Mouse (Mus musculus): ENCODE data around the gene Mob1a. TPM values are rescaled to one million over a fixed set of nuclear protein-coding genes. Genes with fewer than 3 reads are reported as not detected.

The Mob1a gene
- total RNA-seq (2021) = 10 to 100 TPM; 20.0 to 20.2 TPM

DNA sequence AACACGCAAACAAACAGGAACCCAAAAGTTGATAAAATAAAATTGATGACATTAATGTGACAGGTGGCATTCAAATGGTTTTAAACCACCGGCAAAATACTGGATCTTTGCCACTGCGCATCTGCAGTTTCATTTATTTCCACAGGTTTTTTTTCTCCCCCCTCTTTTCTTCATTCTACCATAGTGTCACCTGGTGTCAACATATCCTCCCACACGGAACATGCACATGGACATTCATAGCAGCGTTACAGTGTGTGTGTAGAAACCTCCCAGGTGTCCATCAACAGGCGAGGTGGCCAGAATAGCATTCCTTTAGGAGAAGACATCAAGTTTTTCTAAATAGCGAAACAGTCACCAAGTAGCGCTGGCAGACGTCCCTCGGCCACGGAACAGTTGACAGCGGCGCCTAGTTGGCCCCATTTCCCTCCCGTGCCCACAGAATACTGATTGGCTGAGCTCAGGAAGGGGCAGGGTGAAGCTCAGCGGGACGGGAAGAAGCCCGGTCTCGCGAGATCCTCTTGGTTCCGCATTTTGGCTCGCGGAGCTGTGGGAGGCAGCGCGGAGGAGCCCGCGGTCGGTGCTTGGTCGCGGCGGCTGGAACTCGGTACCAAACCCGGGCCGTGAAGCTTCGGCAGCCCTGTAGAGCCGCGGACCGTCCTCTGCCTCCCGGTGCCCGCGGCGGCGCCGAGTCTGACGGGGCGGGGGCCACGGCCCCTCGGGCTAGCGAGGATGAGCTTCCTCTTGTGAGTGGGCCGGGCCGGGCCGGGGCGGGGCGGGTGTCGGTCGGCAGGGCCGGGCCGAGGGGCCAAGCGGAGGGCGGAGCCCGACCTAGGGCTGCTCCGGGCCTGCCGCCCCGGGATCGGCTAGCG lies at the start of gene Mob1a, which contains the start of gene Mthfd2:
Gene Mob1a, plus strand, starts transcription at position 492 of the 869 bp plus-strand sequence.
Gene Mthfd2, minus strand, starts transcription at position 384 of the 869 bp plus-strand sequence.
- DNase-seq (ENCODE audit: low spot score in 2 of 2) = peak; percentile 94 to 96
- intact Hi-C loops (cut with DNase I) = no loop called here

DNA sequence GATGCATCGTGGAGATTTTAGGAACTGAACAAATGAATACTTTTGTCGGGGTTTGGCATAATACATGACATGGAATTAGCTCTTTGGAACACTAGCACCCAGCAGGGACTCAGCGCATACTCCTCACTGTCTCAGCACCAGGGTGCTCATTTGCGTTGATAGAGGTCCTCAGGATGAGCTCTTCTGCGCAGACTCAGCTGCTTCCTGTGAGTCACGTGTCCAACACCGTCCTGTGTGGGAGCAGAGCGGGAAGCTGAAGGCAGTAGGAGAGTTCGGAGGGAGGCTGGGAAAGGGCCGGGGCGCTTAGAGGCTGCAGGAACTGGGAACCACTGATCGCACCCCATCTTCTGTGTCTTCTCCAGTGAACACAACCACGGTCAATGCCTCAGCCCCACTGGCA lies 48.7 kb upstream of the Mob1a start:
- DNase-seq (ENCODE audit: low spot score in 2 of 2) = no peak
- intact Hi-C loops (cut with DNase I) = no loop called here

DNA sequence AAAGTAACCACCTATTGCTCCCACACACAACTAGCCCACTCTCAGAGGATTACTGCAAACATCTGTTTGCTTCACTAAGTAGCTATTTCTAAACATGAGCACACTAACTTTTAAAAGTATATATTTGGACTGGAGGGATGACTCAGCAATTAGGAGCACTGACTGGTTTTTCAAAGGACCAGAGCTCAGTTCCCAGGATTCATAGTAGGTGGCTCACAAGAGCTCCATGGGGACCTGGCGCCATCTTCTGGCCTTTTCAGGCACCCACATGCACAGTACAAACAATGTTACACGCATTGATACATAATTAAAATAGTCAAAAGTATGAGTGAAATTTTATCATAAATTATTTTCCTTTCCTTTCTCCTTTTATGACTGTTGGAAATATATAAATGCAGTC lies 46.9 kb upstream of the Mob1a start:
- intact Hi-C loops (cut with DNase I) = no loop called here
- DNase-seq (ENCODE audit: low spot score in 2 of 2) = no peak

DNA sequence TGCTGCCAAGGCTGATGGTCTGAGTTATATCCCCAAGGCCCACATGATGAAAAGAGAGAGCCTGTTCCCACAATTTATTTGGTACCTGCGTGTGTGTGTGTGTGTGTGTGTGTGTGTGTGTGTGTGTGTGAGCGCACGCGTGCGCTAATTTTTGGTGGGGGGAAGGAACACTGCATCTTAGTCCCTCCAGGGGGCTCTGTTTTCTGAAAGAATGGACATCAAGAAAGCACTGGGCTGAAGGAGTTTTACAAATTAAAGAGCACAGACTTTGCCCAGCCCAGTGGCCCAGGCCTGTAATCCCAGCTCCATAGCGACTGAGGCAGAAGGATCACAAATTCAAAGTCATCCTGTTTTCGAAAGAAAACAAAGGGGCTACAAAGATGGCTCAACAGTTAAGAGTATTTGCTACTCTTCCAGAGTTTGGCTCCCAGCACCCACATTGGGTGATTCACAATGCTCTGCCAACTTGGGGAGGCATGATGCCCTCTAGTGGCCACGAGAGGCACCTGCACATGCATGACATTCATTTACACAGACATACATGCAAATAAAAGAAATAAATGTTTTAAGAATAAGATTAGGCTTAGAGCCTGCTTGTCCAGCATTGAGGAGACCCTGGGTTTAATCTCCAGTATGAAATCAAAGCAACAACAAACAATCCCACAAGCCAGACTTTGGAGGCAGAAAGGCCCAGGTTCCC lies 45.4 kb upstream of the Mob1a start:
- intact Hi-C loops (cut with DNase I) = loop anchor here (5.0 kb wide), 1 partner anchor 48 kb away; no protein-coding TSS in a partner anchor
- DNase-seq (ENCODE audit: low spot score in 2 of 2) = no peak

DNA sequence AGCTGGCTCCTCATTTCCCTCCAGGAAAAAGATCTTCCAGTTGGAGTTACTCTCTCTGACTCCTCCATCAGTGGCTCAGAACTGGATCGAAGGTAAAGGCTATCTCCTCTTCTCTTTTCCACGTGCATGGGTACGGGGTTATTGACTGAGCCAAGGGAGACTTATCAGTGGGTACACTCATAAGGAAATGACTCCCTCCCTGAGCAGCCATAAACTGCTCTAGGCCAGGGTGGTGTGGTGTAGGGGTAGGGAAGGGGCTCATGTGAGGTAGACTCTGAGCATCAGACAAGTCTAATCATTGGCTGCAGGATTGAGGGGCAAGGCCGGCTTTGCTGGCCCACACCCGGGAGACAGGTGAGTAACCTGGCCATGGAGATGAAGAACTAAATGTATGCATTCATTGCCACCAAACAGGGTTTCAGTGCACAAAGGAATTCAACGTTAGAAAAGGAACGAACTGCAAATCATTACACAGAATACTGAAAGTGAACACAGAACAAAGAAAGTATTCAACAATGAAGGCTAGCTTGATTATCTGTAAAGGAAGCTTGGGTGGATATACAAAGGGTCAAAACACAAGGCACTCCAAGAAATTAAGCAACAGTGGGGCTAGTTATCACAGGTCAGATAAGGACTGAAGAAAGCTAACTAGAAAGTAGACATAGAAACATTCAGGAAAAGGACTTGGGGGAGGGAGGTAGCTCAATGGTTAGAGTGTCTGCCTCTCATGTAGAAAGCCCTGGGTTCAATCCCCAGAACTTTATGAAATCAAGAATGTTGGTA lies 25.2 kb upstream of the Mob1a start:
- intact Hi-C loops (cut with DNase I) = no loop called here
- DNase-seq (ENCODE audit: low spot score in 2 of 2) = no peak

DNA sequence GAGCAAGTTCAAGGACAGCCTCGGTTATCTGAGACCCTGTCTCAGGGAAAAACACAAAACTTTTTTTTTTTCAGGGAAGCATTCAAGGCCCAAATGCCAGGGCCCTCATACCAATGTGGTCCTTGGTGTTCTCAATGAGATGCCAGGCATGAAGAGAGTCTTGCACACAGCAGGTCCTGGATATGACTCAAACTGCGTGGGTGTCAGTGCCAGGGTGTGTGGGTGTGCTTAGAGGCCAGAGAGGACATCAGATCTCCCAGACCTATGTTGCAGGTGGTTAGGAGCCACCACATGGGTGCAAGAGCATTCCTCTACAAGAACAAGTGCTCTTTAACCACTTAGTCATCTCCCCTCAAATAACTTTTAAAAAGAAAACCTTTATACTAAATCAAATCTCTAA lies 24.5 kb upstream of the Mob1a start:
- intact Hi-C loops (cut with DNase I) = no loop called here
- DNase-seq (ENCODE audit: low spot score in 2 of 2) = no peak

DNA sequence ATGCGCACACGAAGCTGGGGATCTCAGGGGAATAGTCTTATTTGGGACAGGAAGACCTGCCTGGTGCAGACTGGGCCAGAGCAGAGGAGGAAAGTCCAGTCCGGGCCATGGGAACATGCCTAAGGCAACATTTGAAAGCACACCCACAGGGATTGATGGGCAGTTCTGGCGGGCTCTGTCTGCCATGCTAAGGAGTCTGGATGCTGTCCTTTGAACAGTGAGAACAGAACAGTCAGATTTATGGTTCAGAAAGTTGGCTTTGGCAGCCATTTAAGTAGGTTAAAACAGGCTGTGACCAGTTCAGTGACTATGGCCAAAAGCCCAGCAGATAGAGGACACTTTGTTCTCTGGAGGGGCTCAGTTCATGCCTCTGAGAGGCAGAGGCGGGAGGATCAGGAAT lies 23.6 kb upstream of the Mob1a start:
- no peak for DNase-seq (ENCODE audit: low spot score in 2 of 2)
- intact Hi-C loops (cut with DNase I) = no loop called here

DNA sequence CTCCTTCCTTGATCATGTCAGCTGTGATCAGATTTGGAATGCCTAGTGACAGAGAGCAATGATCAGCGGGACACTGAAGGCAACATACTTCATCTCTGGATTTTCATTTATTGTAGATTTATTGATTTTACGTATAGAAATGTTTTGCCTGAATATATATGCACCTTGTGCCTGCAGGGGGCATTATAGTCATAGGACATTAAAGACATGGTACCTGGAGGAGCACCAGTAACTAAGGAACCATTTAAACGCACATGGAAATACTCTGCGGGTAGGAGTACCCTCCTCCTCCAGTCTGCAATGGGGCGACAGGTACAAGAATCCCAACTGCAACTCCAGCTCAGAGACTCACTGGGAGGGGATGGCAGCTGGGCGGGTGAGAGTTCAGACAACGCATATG lies 16.8 kb upstream of the Mob1a start:
- intact Hi-C loops (cut with DNase I) = no loop called here
- no peak for DNase-seq (ENCODE audit: low spot score in 2 of 2)

DNA sequence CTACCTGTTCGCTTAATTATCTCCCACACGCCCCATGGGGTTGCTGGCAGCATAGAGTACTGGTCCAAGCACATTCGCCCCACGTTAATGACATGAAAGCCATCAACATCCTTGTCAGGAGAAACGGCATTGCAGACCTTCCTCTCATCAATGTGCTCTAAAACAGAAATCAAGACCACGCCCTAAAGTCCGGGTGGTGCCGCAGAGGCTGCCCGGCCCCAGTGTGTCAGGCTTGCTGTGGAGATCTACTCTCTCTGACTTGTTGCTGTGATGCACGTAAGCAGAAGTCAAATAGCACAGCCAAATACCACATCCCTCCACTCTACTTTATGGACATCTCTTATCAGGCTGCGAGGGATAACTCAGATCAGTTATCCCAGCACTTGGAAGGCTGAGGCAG lies 14.6 kb upstream of the Mob1a start:
- no peak for DNase-seq (ENCODE audit: low spot score in 2 of 2)
- intact Hi-C loops (cut with DNase I) = no loop called here

DNA sequence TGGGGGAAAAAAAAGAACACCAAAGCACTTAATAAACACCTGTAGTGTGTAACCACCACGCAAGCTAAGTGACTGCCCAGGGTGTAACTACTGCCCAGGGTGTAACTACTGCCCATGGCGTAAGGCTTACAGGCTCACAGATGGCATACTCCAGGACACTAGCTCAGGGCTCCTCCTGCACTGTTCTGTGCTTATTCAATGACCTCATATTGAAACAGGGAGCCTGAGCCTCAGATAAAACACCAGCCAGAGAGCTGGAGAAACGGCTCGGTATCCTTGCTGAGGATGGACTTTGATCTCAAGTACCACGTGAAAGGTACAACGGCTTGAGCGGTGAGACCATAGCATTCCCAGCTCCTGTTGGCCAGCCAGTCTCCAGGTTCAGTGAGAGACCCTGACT lies 13.8 kb upstream of the Mob1a start:
- DNase-seq (ENCODE audit: low spot score in 2 of 2) = no peak
- intact Hi-C loops (cut with DNase I) = no loop called here

DNA sequence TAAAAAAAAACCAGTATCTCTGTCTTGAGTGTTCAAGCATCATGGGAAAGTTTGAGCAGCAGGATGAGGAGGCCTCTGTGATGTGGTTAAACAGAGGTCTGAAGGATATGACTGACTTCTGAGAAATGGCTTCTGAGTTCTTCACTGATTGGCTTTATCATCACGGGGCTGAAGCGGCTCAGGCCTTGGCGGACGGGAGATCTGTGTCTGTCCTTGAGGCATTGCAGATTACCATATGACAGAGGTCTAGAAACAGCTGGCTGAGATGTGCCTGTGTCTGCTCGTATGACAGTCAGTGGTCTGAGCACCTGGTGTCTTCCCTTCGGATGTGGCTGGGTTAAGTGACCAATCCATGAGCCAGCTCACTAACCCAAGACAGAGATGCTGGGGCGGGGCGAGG lies 13.3 kb upstream of the Mob1a start:
- intact Hi-C loops (cut with DNase I) = no loop called here
- no peak for DNase-seq (ENCODE audit: low spot score in 2 of 2)

DNA sequence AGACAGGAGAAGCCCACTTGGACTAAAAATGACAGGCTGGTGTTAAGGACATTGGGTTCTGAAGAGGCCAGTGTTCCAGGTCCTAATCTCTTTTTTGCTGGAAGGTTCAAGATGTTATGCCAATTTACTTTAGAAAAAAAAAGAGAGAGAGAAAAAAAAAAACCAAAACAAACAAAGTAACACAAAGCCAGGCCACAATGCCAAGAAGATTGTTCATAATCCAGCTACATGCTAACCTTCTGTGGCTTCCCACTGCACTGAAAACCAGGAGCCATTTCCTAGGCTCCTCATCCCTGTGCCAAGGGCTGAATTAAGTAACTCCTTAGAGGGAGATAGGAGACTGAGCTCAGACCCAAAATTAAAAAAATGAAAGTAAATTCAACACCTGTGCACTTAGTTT lies 10.5 kb upstream of the Mob1a start:
- DNase-seq (ENCODE audit: low spot score in 2 of 2) = no peak
- intact Hi-C loops (cut with DNase I) = no loop called here

DNA sequence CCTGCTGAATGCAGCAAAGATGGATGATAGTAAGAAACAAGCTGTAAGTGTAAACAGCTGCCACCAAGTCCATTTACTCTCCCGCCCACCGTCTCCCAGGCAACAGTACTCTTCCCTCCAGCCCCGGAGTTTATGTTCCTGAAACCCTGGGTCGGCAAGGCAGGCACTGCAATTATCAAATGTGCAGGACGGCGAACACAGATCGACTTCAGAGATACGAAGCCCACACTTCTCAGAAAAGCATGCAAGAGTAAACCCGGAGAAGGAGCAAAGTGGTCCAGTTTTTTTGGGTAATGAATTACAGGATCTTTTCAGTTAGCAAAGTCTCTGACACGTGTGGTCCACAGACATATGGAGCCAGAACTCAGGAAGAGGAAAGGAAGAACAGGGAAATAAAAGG lies 9.8 kb upstream of the Mob1a start:
- intact Hi-C loops (cut with DNase I) = no loop called here
- DNase-seq (ENCODE audit: low spot score in 2 of 2) = peak; percentile 5 to 21

DNA sequence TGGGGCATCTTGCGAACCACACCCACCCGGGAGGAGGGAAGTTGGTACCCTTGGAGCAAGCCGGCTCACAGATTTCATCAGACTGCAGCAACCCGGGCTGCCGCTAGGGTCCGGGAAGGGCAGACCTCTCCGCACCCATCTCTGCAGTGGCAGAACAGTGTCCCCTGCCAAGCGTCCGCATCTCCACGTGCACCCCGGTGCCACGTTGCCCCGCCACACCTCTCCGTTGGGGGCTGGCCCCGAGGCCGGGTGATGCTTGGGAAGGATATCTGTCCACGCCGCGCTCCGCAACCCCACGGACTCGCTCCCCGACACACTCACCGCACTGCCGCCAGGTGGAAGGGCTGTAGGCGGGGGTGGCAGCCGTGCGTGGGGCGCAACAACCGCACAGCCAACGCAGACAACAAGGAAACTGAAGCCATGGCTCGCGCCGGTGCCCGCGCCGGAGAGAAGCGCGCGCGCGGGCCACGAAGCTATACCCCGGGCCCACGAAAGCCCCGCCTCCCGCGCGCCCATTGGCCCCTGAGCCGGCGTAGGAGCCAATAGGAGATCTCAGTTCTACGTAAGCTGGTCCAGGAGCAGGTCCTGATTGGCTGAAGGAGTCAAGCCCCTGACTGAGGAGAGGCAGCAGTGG lies 8.6 kb upstream of the Mob1a start:
- intact Hi-C loops (cut with DNase I) = no loop called here
- peak; percentile 91 to 96 for DNase-seq (ENCODE audit: low spot score in 2 of 2)

DNA sequence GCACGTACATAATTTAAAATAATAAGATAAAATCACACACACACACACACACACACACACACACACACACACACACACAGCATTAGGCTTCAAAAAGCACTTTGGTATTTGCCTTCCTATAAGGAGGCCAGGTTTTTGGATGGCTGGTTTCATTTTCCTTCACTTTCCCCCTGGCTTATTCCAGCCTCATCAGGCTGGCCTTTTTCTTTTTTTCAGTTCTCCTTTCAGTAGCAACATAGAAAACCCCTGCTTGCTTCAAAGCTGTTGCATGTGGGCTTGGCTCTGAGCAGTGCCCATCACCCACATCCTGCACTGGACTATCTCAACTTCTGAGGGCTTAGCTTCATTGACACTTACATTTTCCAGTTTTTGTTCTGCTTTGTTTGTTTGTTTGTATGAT lies 3.9 kb upstream of the Mob1a start:
- intact Hi-C loops (cut with DNase I) = no loop called here
- DNase-seq (ENCODE audit: low spot score in 2 of 2) = no peak

DNA sequence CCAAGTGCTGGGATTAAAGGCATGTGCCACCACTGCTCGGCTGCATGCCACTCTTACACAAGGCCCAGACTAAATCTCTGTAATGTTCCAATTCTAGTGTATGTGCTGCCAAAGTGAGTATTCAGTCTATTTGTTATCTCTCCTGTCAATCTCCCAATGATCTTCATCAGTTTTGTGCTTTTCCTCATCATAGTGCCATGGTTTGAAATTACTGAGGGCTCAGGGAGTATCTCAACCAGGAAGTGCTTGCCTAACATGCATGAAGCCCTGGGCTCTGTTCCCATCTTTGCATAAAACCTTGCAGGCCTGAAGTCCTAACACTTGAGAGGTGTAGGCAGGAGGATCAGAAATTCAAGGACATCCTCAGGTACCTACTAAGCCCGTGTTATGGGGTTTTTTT lies 3.0 kb upstream of the Mob1a start:
- intact Hi-C loops (cut with DNase I) = no loop called here
- no peak for DNase-seq (ENCODE audit: low spot score in 2 of 2)

DNA sequence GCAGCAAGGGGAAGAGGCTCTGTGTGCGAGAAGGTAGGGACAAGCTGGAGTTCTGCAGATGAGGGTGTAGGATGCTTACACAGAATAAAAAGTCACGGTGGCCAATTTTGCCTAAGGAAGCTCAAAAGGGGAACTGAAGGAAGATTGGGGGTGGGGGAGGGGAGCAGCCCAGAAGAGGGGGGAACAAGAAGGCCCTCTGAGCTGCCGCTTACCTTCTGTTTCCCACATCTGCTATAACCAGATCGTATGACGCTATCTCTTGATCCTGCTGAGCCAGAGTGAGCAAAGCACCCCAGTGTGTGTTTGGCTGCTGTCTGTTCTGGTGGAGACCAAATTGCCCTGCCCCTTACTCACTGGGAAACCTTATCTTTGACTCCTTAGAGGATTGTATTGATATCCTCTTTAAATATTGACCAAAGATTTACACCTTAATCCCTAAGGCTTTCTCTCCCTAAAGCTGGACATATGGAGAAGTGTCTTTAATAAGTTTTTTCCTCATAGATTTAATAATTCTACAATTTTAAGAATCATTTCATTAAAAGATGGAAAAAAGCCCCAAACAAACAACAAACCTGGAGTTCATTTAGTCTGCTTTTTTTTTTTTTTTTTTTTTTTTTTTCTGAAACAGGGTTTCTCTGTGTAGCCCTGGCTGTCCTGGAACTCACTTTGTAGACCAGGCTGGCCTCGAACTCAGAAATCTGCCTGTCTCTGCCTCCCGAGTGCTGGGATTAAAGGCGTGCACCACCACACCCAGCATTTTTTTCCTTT lies 2.0 kb upstream of the Mob1a start:
- intact Hi-C loops (cut with DNase I) = no loop called here
- no peak for DNase-seq (ENCODE audit: low spot score in 2 of 2)

DNA sequence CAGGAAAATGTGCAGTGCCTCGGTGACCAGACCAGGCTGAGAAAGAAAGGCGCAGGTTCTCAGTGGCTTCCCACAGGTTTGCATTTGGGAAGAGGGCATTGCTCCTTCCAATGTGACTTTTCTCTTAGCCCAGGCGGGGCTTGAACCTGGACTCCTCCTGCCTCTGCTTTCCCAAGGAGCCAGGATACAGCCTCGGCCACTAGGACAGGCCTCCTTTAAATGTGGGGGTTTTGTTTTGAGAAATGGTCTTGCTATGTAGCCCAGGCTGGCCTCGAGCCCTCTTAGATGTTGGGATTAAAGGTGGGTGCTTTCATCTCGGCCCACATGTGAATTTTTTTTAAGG lies 549 bp downstream of the Mob1a start:
- no peak for DNase-seq (ENCODE audit: low spot score in 2 of 2)
- intact Hi-C loops (cut with DNase I) = no loop called here

DNA sequence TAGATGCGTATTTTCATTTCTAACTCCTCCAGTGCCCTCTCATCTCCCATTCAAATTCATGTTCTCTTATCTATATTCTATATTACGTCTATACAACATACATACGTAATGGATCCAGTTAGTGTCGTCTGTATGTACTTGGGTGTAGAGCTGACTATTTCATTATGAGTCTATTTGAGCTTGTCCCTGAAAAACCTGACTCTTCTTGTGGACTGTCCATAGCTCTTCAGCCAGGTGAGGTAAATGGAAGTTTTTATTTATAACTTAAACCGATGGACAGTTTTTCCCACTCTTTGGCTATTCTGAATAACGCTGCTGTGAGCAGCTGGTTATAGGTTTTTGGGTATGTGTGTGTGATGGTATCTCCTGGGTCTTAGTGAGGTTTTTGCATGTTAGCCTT lies 945 bp downstream of the Mob1a start:
- intact Hi-C loops (cut with DNase I) = no loop called here
- DNase-seq (ENCODE audit: low spot score in 2 of 2) = no peak
